In genomic region chr7:4546050-4546449, GRCm38 (mm10) we compare ENCODE assay signal across 9 mouse cellular contexts. TPM values are rescaled to one million over a fixed set of nuclear protein-coding genes. Genes with fewer than 3 reads are reported as not detected.
DNase-seq lines count a peak whose midpoint lies in the region; ATAC-seq and TF ChIP-seq lines count a peak whose summit lies in the region.
"Had no signal": no experiment of that assay in that cellular context is flagged by ENCODE, and none has a peak within 500 bp of the region (broad histone marks: within the 10 kb centered on the region; RNA-seq: fewer than 3 reads in every experiment).

No protein-coding gene starts in this region.

- ATAC-seq in kidney, embryonic 15.5 days (replicated peaks; ENCODE audit: low FRiP score) = peak; percentile 16; the same call in 1 of the 2 replicates
- peak; percentile 44 for ATAC-seq in forebrain, embryonic 14.5 days
- ATAC-seq: inflammation-experienced regulatory T-cells, adult 6 months had no signal

- no peak overlapping the region for H3K4me3 ChIP-seq in kidney, embryonic 15.5 days (replicated peaks)
- peak overlapping the region; percentile 55 for H3K4me3 ChIP-seq in embryonic facial prominence, embryonic 10.5 days
- H3K4me3 ChIP-seq in forebrain, embryonic 14.5 days (ENCODE audit: low read depth, low read length) = peak overlapping the region; percentile 45
- peak overlapping the region; percentile 59 for H3K4me3 ChIP-seq in midbrain, embryonic 10.5 days
- H3K4me3 ChIP-seq in gastrocnemius, adult 2 months = no peak overlapping the region

- no peak overlapping the region for H3K9ac ChIP-seq in kidney, embryonic 15.5 days
- H3K9ac ChIP-seq in forebrain, embryonic 14.5 days (ENCODE audit: low read length) = peak overlapping the region; percentile 71

- peaks cover 16% of the 10 kb centered on the region for H3K4me1 ChIP-seq in kidney, embryonic 15.5 days
- peaks cover 18% of the 10 kb centered on the region for H3K4me1 ChIP-seq in embryonic facial prominence, embryonic 10.5 days
- peaks cover 6% of the 10 kb centered on the region for H3K4me1 ChIP-seq in forebrain, embryonic 14.5 days (ENCODE audit: control insufficient read depth, insufficient read depth, low read length)
- H3K4me1 ChIP-seq in midbrain, embryonic 10.5 days = peaks cover 22% of the 10 kb centered on the region

- no peaks in the 10 kb centered on the region for H3K36me3 ChIP-seq in kidney, embryonic 15.5 days
- no peaks in the 10 kb centered on the region for H3K36me3 ChIP-seq in embryonic facial prominence, embryonic 10.5 days (replicated peaks)
- peaks cover 7% of the 10 kb centered on the region for H3K36me3 ChIP-seq in forebrain, embryonic 14.5 days (ENCODE audit: control insufficient read depth, insufficient read depth, low read length)
- no peaks in the 10 kb centered on the region for H3K36me3 ChIP-seq in midbrain, embryonic 10.5 days

- H3K9me3 ChIP-seq in kidney, embryonic 15.5 days (replicated peaks) = no peaks in the 10 kb centered on the region
- peaks cover 5% of the 10 kb centered on the region; the same call in 1 of the 2 replicates for H3K9me3 ChIP-seq in embryonic facial prominence, embryonic 10.5 days
- no peaks in the 10 kb centered on the region for H3K9me3 ChIP-seq in forebrain, embryonic 14.5 days (replicated peaks; ENCODE audit: control insufficient read depth, low read length)
- H3K9me3 ChIP-seq in midbrain, embryonic 10.5 days (replicated peaks) = no peaks in the 10 kb centered on the region

- H3K27ac ChIP-seq in kidney, embryonic 15.5 days = no peak overlapping the region
- peak overlapping the region; percentile 58; the same call in 1 of the 2 replicates for H3K27ac ChIP-seq in embryonic facial prominence, embryonic 10.5 days (replicated peaks)
- peak overlapping the region; percentile 36 for H3K27ac ChIP-seq in forebrain, embryonic 14.5 days (ENCODE audit: low read depth, low read length)
- H3K27ac ChIP-seq in midbrain, embryonic 10.5 days (replicated peaks) = peak overlapping the region; percentile 82
- no peak overlapping the region for H3K27ac ChIP-seq in gastrocnemius, adult 2 months

- H3K4me2 ChIP-seq in kidney, embryonic 15.5 days = peak overlapping the region; percentile 75
- peak overlapping the region; percentile 75 for H3K4me2 ChIP-seq in forebrain, embryonic 14.5 days (ENCODE audit: low read length)

- WGBS in kidney, embryonic 15.5 days = 75% methylated on average over 15 of the region's 15 CpGs
- 73% methylated on average over 15 of the region's 15 CpGs for WGBS in embryonic facial prominence, embryonic 10.5 days
- 74% methylated on average over 15 of the region's 15 CpGs for whole genome bisulfite sequencing in forebrain, embryonic 14.5 days
- 73% methylated on average over 15 of the region's 15 CpGs for WGBS in midbrain, embryonic 10.5 days

- intact Hi-C loops in gastrocnemius, adult 2 months (cut with DNase I) = no loop called here

- DNase-seq in kidney, postnatal 4 days = no peak
- no peak for DNase-seq in embryonic facial prominence, embryonic 10.5 days (ENCODE audit: low spot score)
- DNase-seq in forebrain, embryonic 14.5 days (ENCODE audit: low spot score) = no peak
- DNase-seq in midbrain, embryonic 10.5 days (ENCODE audit: low spot score) = no peak
- DNase-seq in gastrocnemius, adult 2 months = no peak
- no peak for DNase-seq in kidney, adult 18-20 months
- no peak for DNase-seq in cerebellum, adult 9-10 months

- H3K27me3 ChIP-seq in kidney, embryonic 15.5 days = peaks cover 9% of the 10 kb centered on the region
- peaks cover 25% of the 10 kb centered on the region for H3K27me3 ChIP-seq in embryonic facial prominence, embryonic 10.5 days (replicated peaks; ENCODE audit: low read depth, poor library complexity, severe bottlenecking)
- no peaks in the 10 kb centered on the region for H3K27me3 ChIP-seq in forebrain, embryonic 14.5 days (replicated peaks; ENCODE audit: control insufficient read depth, insufficient read depth, low read length)
- peaks cover 23% of the 10 kb centered on the region for H3K27me3 ChIP-seq in midbrain, embryonic 10.5 days (ENCODE audit: low read depth, poor library complexity, severe bottlenecking)

- no peak for TF ChIP-seq CTCF in gastrocnemius, adult 2 months (IDR thresholded peaks at IDR 0.05)

RNA-seq across cellular contexts. Expression of gene Syt5, which starts 1.3 kb away (rescaled TPM):
- 6.5 and 7.5 TPM in 2 replicates for polyA plus RNA-seq in kidney, embryonic 15.5 days (2015; fragmentation: Nextera tagmentation; extraction: Ambion mirVana)
- polyA plus RNA-seq in embryonic facial prominence, embryonic 10.5 days (2016; fragmentation: Nextera tagmentation; extraction: Ambion mirVana) = 4.3 and 5.6 TPM in 2 replicates
- 133 and 153 TPM in 2 replicates for polyA plus RNA-seq in forebrain, embryonic 14.5 days (2014; fragmentation: Nextera tagmentation; extraction: Ambion mirVana)
- polyA plus RNA-seq in midbrain, embryonic 10.5 days (2016; fragmentation: Nextera tagmentation; extraction: Ambion mirVana) = 5.0 and 9.8 TPM in 2 replicates
- not detected for total RNA-seq in gastrocnemius, adult 2 months (2021)

RNA-seq across cellular contexts. Expression of gene Dnaaf3, which starts 13.8 kb away (rescaled TPM):
- 3.2 and 3.5 TPM in 2 replicates for polyA plus RNA-seq in kidney, embryonic 15.5 days (2015; fragmentation: Nextera tagmentation; extraction: Ambion mirVana)
- 1.9 and 3.0 TPM in 2 replicates for polyA plus RNA-seq in embryonic facial prominence, embryonic 10.5 days (2016; fragmentation: Nextera tagmentation; extraction: Ambion mirVana)
- polyA plus RNA-seq in forebrain, embryonic 14.5 days (2014; fragmentation: Nextera tagmentation; extraction: Ambion mirVana) = 0.55 and 0.72 TPM in 2 replicates
- 1.8 and 2.2 TPM in 2 replicates for polyA plus RNA-seq in midbrain, embryonic 10.5 days (2016; fragmentation: Nextera tagmentation; extraction: Ambion mirVana)
- not detected for total RNA-seq in gastrocnemius, adult 2 months (2021)

RNA-seq across cellular contexts. Expression of gene Tnni3, which starts 22.0 kb away (rescaled TPM):
- 6.6 and 6.9 TPM in 2 replicates for polyA plus RNA-seq in kidney, embryonic 15.5 days (2015; fragmentation: Nextera tagmentation; extraction: Ambion mirVana)
- polyA plus RNA-seq in embryonic facial prominence, embryonic 10.5 days (2016; fragmentation: Nextera tagmentation; extraction: Ambion mirVana) = 2.7 and 3.6 TPM in 2 replicates
- polyA plus RNA-seq in forebrain, embryonic 14.5 days (2014; fragmentation: Nextera tagmentation; extraction: Ambion mirVana) = 0.81 and 1.7 TPM in 2 replicates
- polyA plus RNA-seq in midbrain, embryonic 10.5 days (2016; fragmentation: Nextera tagmentation; extraction: Ambion mirVana) = 2.0 and 2.3 TPM in 2 replicates
- under 1 TPM in 1 of 2 experiments, not detected in 1; 0.41 TPM for total RNA-seq in gastrocnemius, adult 2 months (2021)

RNA-seq across cellular contexts. Expression of gene Tnnt1, which starts 29.9 kb away (rescaled TPM):
- 37.2 and 48.6 TPM in 2 replicates for polyA plus RNA-seq in kidney, embryonic 15.5 days (2015; fragmentation: Nextera tagmentation; extraction: Ambion mirVana)
- 8.3 and 10.4 TPM in 2 replicates for polyA plus RNA-seq in embryonic facial prominence, embryonic 10.5 days (2016; fragmentation: Nextera tagmentation; extraction: Ambion mirVana)
- 1.4 and 2.3 TPM in 2 replicates for polyA plus RNA-seq in forebrain, embryonic 14.5 days (2014; fragmentation: Nextera tagmentation; extraction: Ambion mirVana)
- 4.7 and 6.0 TPM in 2 replicates for polyA plus RNA-seq in midbrain, embryonic 10.5 days (2016; fragmentation: Nextera tagmentation; extraction: Ambion mirVana)
- total RNA-seq in gastrocnemius, adult 2 months (2021) = 1,000 to 10,000 TPM in 1 of 2 experiments, 100 to 1,000 TPM in 1; 398 to 1,232 TPM

RNA-seq across cellular contexts. Expression of gene Ppp1r12c, which starts 44.6 kb away (rescaled TPM):
- 38.2 and 43.9 TPM in 2 replicates for polyA plus RNA-seq in kidney, embryonic 15.5 days (2015; fragmentation: Nextera tagmentation; extraction: Ambion mirVana)
- polyA plus RNA-seq in embryonic facial prominence, embryonic 10.5 days (2016; fragmentation: Nextera tagmentation; extraction: Ambion mirVana) = 35.5 and 40.5 TPM in 2 replicates
- polyA plus RNA-seq in forebrain, embryonic 14.5 days (2014; fragmentation: Nextera tagmentation; extraction: Ambion mirVana) = 29.4 and 32.1 TPM in 2 replicates
- polyA plus RNA-seq in midbrain, embryonic 10.5 days (2016; fragmentation: Nextera tagmentation; extraction: Ambion mirVana) = 33.5 and 40.4 TPM in 2 replicates
- 10 to 100 TPM; 17.8 to 24.8 TPM for total RNA-seq in gastrocnemius, adult 2 months (2021)

Comparison
In these comparisons a context has a peak if more than half of its experiments do, and no peak if none do; other contexts are left out.
1. H3K27ac ChIP-seq: peak in embryonic facial prominence, embryonic 10.5 days (single experiment), forebrain, embryonic 14.5 days (single experiment) and midbrain, embryonic 10.5 days (single experiment); none in kidney, embryonic 15.5 days (single experiment) and gastrocnemius, adult 2 months (single experiment).
2. H3K4me3 ChIP-seq: peak in embryonic facial prominence, embryonic 10.5 days (single experiment), forebrain, embryonic 14.5 days (single experiment) and midbrain, embryonic 10.5 days (single experiment); none in kidney, embryonic 15.5 days (single experiment) and gastrocnemius, adult 2 months (single experiment).
3. RNA of gene Syt5, which starts 1.3 kb away (polyA plus RNA-seq): 133 to 153 TPM in forebrain, embryonic 14.5 days; 6.5 to 7.5 TPM in kidney, embryonic 15.5 days, 4.3 to 5.6 TPM in embryonic facial prominence, embryonic 10.5 days and 5.0 to 9.8 TPM in midbrain, embryonic 10.5 days; every median in the first group is over 10 times any median in the second.